Mouse (Mus musculus) frontal cortex, postnatal 14 days (tissue): ENCODE measurements at regions not wholly inside any gene's neighbourhood (a gene's known extent, or its start where the extent isn't known, plus 50 kb on each side); places are given as distances from the start of the nearest gene placed in this dataset.

Source experiments
- DNase-seq, 2 experiments: peaks; one replicate each; pipeline ENCODE4 v3.0.0; 2022; ENCODE audit warnings: low spot score in 2 of 2

- peak; percentile 37 to 46 for DNase-seq
Measured at GRCm38 (mm10) chr2:168338382-168338781, 56.8 kb upstream of the Kcng1 start.

- DNase-seq: no peak
Measured at GRCm38 (mm10) chr2:168337611-168338010, 56.1 kb upstream of the Kcng1 start.

DNA sequence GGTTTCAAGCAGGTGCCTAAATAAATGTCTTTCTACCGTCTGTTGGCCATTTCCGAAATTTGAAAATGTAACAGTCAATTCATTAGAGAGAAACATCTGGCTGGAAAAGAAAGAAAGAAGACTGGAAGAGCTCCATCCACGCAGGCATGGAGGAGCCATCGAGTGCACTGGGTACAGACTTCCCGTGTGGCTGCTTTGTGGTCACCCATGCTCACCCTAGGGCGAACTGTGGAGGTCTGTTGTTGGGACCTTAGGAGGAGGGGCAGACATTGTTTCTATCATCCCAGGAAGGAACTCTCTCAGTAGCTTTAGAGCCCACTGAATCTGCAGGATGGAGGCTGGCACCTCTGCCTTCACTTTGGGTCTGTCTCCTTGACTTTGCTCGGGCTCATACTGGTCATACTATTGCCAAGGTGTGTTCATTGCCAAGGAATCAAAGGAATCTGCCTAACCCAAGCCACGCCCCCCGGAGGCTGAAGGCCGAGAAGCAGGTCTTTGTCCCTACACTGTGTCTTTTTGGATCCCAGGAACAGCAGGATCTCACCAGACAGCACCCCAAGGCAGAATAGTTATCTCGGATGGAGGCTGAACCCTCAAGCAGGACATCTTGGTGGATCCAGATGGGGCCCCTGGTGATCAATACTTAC, 54.3 kb upstream of the Kcng1 start:
- no peak for DNase-seq

- DNase-seq: no peak
Measured at GRCm38 (mm10) chr2:168334241-168334588, 52.7 kb upstream of the Kcng1 start.

GRCm38 (mm10) chr2:168333552-168334240, 52.2 kb upstream of the Kcng1 start:
- no peak for DNase-seq

GRCm38 (mm10) chr2:168332972-168333371, 51.4 kb upstream of the Kcng1 start:
- DNase-seq: no peak
